Mouse (Mus musculus) E14TG2a.4 (cell line): ENCODE data around the gene Psmd8.
"Not testable (repeated sequence)": the region's sequence is repeated elsewhere in the genome, so short reads cannot be mapped to it uniquely, and the experiment has no call there.

Source experiments
- H3K27me3 ChIP-seq: 2 replicates; pipeline ENCODE4 v1.6.1; 2014; ENCODE audit warnings: low read length, control low read depth; ENCODE audit not compliant: insufficient read depth
- H3K36me3 ChIP-seq: 2 replicates; pipeline ENCODE4 v1.6.1; 2014; ENCODE audit warnings: low read length, control low read depth; ENCODE audit not compliant: insufficient read depth
- H3K4me1 ChIP-seq: replicated peaks from 2 replicates; pipeline ENCODE4 v1.6.1; 2014; ENCODE audit warnings: low read depth, low read length, control low read depth
- H3K4me3 ChIP-seq: replicated peaks from 2 replicates; pipeline ENCODE4 v1.5.1; 2014; ENCODE audit warnings: mild to moderate bottlenecking, low read length
- H3K9me3 ChIP-seq: 2 replicates; pipeline ENCODE4 v1.6.1; 2014; ENCODE audit warnings: low read length, control low read depth
- CTCF ChIP-seq: conservative IDR thresholded peaks from 2 replicates; pipeline ENCODE4 v1.5.1; 2014; ENCODE audit warnings: low read length
- NANOG ChIP-seq: IDR thresholded peaks from 2 replicates; pipeline ENCODE4 v1.6.1; 2014; ENCODE audit warnings: borderline replicate concordance, low read length, mixed read lengths
- POU5F1 ChIP-seq: IDR thresholded peaks from 2 replicates; pipeline ENCODE4 v1.6.1; 2014; ENCODE audit warnings: low read length, borderline replicate concordance

The Psmd8 gene

DNA sequence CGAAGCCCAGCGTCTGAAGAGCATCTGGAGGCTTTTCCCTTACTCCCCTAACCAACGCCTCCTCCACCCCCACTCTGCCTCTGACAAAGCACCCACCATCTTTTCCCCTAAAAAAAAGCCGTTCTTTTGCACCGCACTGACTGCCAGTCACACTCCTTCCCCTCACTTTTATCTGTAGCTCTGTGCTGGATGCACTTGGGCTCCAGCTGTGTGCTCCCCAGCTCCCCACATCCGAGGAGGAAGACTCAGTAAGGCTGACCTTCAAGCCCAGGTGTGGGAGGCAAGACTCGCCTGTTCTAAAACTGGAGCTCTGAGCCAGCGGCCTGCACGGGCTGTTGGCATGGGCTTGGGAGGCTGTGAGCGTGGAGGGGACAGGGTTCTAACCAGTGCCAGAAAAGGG lies 29.0 kb downstream of the Psmd8 start:
- no peak for TF ChIP-seq CTCF
- TF ChIP-seq POU5F1: no peak
- no peak for TF ChIP-seq NANOG
- Histone ChIP-seq H3K4me3 (no peak overlapping the region), H3K9me3 (no peaks in the 10 kb centered on the region), H3K27me3 (no peaks in the 10 kb centered on the region), H3K36me3 (peaks cover 51% of the 10 kb centered on the region), H3K4me1 (peaks cover 28% of the 10 kb centered on the region)

DNA sequence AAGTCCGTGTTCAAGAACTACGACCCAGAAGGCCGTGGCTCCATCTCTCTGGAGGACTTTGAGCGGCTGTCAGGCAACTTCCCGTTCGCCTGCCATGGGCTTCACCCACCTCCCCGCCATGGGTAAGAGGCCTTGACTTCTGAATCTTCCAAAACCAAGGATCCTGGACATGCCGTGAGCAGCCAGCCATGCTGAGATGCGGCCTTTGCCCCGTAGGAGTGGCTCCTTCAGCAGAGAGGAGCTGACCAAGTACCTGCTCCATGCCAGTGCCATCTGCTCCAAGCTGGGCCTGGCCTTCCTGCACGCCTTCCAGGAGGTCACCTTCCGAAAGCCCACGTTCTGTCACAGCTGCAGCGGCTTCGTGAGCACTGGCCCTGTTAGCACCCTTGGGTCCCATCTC lies 31.7 kb downstream of the Psmd8 start:
- Histone ChIP-seq H3K4me1 (peaks cover 19% of the 10 kb centered on the region), H3K36me3 (peaks cover 58% of the 10 kb centered on the region), H3K9me3 (no peaks in the 10 kb centered on the region), H3K4me3 (no peak overlapping the region), H3K27me3 (no peaks in the 10 kb centered on the region)
- TF ChIP-seq CTCF (no peak), NANOG (no peak), POU5F1 (no peak)

GRCm38 (mm10) chr7:29146625-29147367 lies 33.7 kb downstream of the Psmd8 start:
- TF ChIP-seq NANOG: no peak
- TF ChIP-seq CTCF: no peak
- TF ChIP-seq POU5F1: no peak
- peaks cover 13% of the 10 kb centered on the region for H3K4me1 ChIP-seq
- H3K27me3 ChIP-seq: no peaks in the 10 kb centered on the region
- peaks cover 56% of the 10 kb centered on the region for H3K36me3 ChIP-seq
- H3K4me3 ChIP-seq: no peak overlapping the region
- H3K9me3 ChIP-seq: no peaks in the 10 kb centered on the region

- peaks cover 24% of the 10 kb centered on the region for H3K4me1 ChIP-seq
- no peaks in the 10 kb centered on the region for H3K9me3 ChIP-seq
- no peak overlapping the region for H3K4me3 ChIP-seq
- no peaks in the 10 kb centered on the region for H3K27me3 ChIP-seq
- H3K36me3 ChIP-seq: peaks cover 45% of the 10 kb centered on the region
- TF ChIP-seq NANOG (no peak), CTCF (no peak), POU5F1 (no peak)
These were observed 36.5 kb downstream of the Psmd8 start for GRCm38 (mm10) chr7:29144006-29144405.

- no peak overlapping the region for H3K4me3 ChIP-seq
- no peak for TF ChIP-seq NANOG
- TF ChIP-seq CTCF: no peak
- TF ChIP-seq POU5F1: no peak
These were observed 39.1 kb downstream of the Psmd8 start for GRCm38 (mm10) chr7:29141416-29141815.

GRCm38 (mm10) chr7:29139237-29139636 lies 41.3 kb downstream of the Psmd8 start:
- not testable (repeated sequence) for H3K27me3 ChIP-seq

More at GRCm38 (mm10) chr7:29141416-29141815, 39.1 kb downstream of the Psmd8 start:
- H3K36me3 ChIP-seq: peaks cover 28% of the 10 kb centered on the region
- H3K9me3 ChIP-seq: no peaks in the 10 kb centered on the region
- no peaks in the 10 kb centered on the region for H3K27me3 ChIP-seq
- peaks cover 44% of the 10 kb centered on the region for H3K4me1 ChIP-seq

DNA sequence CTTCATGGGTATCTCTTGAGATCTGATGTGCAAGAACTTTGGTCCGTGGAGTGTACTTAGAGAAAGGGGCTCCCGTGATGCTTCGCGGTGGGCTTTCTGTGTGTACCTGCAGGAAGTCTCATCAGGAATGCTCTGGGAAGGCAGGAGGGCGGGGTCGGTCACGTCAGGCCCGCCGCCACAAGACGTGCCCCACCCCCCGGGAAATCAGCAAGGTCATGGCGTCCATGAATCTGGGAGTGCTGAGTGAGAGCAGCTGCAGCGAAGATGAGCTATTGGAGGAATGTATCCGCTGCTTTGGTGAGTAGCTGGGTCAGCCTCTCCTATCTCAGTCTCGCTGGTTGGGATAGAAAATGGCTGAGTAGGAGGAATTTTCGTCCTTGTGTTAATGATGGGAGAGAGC lies 43.1 kb downstream of the Psmd8 start:
- peaks cover 4% of the 10 kb centered on the region for H3K27me3 ChIP-seq
- peak overlapping the region; percentile 73 for H3K4me3 ChIP-seq
- H3K9me3 ChIP-seq: no peaks in the 10 kb centered on the region
- H3K4me1 ChIP-seq: peaks cover 54% of the 10 kb centered on the region
- no peak for TF ChIP-seq POU5F1
- no peak for TF ChIP-seq CTCF
- TF ChIP-seq NANOG: no peak
- H3K36me3 ChIP-seq: peaks cover 9% of the 10 kb centered on the region

More at GRCm38 (mm10) chr7:29139237-29139636, 41.3 kb downstream of the Psmd8 start:
- not testable (repeated sequence) for H3K9me3 ChIP-seq, H3K4me3 ChIP-seq
- peaks cover 57% of the 10 kb centered on the region for H3K4me1 ChIP-seq
- H3K36me3 ChIP-seq: peaks cover 14% of the 10 kb centered on the region

DNA sequence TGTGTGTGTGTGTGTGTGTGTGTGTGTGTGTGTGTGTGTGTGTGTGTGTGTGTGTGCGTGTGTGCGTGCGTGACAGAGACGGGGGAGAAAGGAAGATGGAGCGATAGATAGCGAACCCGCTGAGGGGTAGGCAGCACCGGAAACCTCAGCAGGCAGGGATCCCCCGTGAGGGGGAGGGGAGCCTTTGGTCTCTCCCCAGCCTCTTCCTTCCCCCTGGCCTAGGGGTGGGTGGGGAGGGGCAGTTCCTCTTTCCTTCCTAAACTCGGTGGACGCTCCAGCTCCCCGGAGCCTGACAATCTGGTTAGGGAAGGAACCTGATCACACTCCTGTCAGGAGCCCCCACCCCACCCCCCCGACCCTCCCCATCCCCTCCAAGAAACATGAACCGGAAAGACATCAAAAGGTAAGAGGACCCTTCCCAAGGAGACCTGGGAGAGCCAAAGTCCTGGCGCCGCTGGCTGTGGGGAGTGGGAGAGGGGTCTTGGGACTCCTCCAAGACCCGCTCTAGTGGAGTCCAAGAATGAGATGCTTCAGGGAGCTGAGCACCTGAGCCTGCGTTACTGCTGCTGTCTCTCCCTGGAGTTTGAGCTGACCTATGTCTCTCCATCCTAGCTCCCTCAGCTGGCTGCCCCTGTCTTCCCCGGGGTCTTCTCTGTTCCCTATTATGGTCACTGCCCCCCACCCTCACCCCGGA lies 45.7 kb downstream of the Psmd8 start, which contains the start of gene Rasgrp4:
Rasgrp4 (plus strand) TSS at position 159 of the 694 bp plus-strand sequence.
- H3K9me3 ChIP-seq: no peaks in the 10 kb centered on the region
- H3K4me3 ChIP-seq: peak within 1 kb of the TSS; percentile 60
- no peaks in the 10 kb centered on the region for H3K36me3 ChIP-seq
- TF ChIP-seq NANOG (no peak), POU5F1 (no peak), CTCF (no peak)
- H3K4me1 ChIP-seq: peaks cover 53% of the 10 kb centered on the region
- H3K27me3 ChIP-seq: peaks cover 4% of the 10 kb centered on the region
